Mouse (Mus musculus): ENCODE results near the gene Paqr3.

Gene Paqr3

GRCm38 (mm10) chr5:97084541-97084940 is 26.9 kb downstream of the Paqr3 start:
- no peak for DNase-seq (ENCODE audit: low read depth)

DNA sequence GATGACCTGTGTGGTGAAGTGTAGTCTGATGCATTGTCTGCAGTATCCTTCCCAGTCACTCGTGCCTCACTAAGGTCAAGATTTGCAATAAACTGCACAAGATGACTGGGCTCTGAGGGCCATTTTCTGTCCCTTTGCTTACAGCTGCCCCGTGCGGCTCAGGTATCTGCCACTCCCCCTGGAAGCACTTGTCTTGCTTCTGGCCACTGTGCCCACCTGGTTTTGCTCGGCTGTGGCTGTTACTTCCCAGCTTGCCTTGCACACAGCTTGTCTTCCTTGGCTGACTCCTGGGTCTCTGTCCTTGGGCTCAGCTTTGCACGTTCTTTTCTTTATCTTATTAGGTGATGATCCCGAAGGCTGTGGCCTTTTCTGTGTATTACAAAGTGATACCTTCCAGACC is 27.7 kb downstream of the Paqr3 start:
- no peak for DNase-seq (ENCODE audit: low read depth)

DNA sequence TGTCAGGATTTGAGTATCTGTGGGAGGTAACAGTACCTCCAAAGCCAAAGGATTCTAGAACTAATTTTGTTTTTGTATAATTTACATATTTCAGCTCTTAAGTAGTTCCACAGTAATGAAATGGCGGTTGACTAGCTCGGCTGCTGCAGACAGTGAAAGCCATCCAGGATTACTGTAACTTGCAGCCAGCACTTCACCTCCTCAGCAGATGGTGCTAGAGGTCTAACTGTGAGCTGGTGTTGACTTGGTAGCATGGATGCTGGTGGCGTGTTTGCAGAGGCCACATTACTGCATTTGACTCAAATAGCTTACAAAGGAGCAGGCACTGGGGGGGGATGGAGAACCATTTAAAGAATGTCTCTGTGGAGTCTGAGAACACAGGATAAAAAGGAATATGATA is 29.9 kb downstream of the Paqr3 start:
- DNase-seq (ENCODE audit: low read depth), result no peak

DNA sequence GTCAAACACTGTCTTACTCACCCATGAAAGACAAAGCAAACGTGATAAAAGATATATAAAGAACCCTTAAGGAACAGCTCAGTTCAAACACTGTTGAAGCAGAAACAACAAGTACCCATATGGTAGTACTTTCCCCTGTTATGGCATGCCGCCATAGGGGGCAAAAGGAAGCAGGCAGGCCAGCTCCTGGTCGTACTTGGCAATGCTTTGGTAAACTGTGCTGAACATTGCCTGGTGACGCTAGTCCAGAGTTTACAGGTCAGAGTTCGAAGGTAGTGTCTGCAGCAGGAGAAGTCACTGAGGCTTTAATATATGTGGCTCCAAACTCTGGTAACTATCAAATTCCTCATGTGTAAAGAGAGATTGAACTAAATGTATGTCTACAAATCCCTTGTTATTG is 32.8 kb downstream of the Paqr3 start:
- no peak for DNase-seq (ENCODE audit: low read depth)

DNA sequence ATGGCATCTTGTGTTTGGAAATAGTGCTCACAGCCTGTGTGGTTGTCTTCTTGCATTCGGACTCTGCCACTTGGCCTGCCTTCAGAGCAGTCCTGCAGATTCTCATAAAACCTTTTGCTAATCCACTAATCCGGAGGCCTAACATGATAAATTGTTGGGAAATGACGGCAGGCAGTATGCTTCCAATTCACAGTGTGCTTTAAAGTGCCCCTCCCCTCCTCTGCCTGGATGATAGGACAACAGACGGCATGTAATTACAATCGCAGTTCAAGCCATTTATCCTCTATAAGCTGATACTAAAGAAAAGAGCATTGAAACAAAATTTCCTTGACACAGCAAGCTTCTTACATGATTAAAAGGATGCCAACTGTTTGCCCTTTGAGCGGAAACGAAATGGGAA is 33.7 kb downstream of the Paqr3 start:
- no peak for DNase-seq (ENCODE audit: low read depth)

DNA sequence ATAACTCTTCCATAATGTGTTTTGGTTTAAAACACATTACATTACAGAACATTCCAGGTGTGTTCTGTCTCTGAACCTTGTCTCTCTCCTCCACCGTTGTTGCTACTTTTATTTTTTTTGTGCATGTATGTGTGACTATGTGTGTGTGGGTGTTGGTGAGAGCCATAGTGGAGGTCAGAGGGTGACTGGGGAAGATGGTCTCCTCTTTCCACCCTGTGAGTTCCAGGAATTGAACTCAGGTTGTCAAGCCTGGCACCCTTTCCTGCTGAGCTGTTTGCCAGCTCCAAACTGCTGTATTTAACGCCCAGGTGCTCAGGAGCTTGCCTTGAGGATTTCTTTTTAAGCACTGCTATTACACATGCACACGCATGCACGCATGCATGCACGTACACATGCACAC is 35.2 kb downstream of the Paqr3 start:
- DNase-seq (ENCODE audit: low read depth), result no peak

DNA sequence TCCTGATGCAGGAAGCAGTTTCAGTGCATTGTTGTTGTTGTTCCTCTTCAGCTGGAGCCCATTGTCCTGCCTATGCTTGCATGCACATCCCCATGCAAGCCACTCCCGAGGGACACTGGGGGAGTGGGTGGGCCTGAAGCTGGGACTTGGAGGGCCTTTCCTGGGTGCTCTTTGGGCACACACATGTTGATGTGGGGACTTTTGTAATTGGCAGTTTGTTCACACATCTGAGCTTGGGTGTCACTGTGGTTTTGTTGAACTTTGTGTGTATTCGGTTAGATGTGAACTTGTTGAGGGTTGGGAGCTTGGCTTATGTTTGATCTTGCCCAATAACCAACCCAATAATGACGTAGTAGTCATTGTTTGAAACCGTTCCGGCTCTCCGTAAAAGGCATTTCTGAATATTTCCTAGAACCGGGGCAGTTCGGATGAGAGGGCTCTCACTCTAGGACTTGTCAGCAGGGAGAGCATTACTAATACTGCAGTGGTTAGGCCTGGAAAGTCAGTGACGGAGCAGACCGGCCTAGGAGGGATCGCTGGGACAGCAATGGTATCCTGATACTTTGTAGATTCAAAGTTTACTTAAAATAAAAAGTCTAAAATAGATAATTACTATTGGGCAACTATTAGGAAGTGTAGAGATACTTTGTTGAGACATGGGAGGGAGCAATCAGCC is 35.8 kb downstream of the Paqr3 start:
- DNase-seq (ENCODE audit: low read depth), result no peak

DNA sequence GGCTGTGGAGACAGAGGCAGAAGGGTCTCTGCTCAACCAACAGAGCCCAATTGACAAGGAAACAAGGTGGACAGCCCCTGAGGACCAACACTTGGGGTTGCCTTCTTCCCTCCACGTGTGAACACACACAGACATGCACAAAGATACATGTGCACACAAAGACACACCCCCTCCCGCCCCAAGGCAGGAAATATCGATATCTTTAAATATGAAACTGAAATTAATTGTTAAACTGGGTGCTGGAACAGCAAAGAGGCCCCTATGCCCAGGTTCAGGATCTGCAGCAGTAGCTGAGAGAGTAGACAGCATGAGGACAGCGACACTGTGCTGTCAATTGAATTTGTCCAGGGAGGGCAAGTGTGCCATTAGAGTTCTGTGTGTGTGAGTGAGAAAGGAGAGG is 45.6 kb downstream of the Paqr3 start:
- DNase-seq (ENCODE audit: low read depth), result no peak

DNA sequence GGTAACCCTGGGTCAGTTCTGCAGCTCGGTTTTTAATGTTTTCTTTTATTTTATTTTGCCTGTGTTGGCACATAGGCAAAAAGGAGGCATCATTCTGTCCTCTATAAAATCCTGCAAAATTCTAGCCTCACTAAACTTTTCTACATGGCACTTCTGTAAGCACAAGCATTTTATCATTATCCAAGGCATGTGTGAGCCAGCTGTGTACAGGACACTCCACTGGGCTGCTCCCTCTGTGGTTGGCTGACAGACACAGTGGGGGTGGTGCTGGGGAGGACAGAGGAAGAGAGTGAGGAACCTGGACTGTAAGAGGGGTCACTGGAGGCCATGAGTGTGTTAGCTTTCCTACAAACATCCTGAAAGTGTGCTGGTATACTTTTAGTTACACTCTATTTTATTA is 49.4 kb downstream of the Paqr3 start:
- DNase-seq (ENCODE audit: low read depth), result no peak

DNA sequence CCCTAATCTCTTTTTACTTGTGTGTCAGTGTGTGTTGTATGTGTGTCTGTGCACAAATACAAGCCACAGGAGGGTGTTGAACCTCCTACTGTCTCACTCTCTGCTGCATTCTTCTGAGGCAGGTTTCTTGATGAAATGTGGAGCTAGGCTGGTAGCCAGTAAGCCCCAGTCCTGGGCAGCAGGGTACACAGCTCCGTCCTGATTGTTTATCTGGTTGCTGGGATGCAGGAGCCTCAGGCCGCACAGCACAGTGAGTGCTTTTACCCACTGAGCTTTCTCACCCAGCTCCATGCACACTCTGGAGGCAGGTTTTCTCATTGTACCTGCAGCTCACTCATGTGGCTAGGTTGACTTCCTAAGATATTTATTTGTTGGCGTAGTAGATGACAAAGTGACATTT is 50.5 kb downstream of the Paqr3 start:
- DNase-seq (ENCODE audit: low read depth), result no peak

- no peak for DNase-seq (ENCODE audit: low read depth)
Observed at GRCm38 (mm10) chr5:97056791-97057450, 54.5 kb downstream of the Paqr3 start.

- DNase-seq (ENCODE audit: low read depth), result no peak
Observed at GRCm38 (mm10) chr5:97056359-97056758, 55.0 kb downstream of the Paqr3 start.

GRCm38 (mm10) chr5:97055511-97056068 is 55.8 kb downstream of the Paqr3 start:
- peak; percentile 72 for DNase-seq (ENCODE audit: low read depth)

DNA sequence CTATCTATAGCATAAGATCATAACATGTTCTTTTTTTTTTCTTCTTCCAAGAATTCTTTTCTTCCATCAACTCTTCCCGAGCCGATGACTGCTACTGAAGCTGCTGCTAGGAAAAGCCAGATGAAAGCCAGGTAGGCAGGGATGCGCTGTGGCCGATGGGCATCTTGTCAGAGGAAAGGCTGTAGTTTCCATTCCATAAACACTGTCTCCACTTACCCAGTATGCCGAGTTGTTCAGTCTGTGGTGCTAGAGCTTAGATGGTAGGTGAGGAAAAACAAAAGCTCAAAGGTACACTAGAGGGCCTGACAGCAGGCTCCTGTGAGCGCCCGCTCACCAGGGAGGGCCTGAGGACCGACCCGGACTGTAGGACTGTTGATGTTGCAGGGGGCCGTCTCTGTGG is 56.6 kb downstream of the Paqr3 start:
- no peak for DNase-seq (ENCODE audit: low read depth)

DNA sequence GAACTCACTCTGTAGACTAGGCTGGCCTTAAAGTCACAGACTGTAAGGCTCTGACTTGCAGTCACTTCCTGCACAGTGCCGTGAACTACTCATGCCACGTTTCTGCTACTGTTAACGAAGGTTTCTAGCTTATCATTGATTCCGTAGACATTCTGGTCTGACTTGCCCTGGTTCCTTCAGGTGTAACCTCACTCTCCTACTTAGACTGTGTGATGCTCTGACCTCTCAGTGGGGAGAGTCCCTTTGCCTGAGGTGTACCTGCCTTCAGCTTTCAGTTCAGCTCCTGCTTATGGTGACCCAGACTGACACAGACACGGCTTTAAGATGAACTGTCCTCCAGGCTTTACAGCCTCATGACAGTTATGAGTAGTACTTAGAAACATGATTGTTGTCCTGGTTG is 57.2 kb downstream of the Paqr3 start:
- no peak for DNase-seq (ENCODE audit: low read depth)

- no peak for DNase-seq (ENCODE audit: low read depth)
Observed at GRCm38 (mm10) chr5:97048905-97049304, 62.5 kb downstream of the Paqr3 start.

DNA sequence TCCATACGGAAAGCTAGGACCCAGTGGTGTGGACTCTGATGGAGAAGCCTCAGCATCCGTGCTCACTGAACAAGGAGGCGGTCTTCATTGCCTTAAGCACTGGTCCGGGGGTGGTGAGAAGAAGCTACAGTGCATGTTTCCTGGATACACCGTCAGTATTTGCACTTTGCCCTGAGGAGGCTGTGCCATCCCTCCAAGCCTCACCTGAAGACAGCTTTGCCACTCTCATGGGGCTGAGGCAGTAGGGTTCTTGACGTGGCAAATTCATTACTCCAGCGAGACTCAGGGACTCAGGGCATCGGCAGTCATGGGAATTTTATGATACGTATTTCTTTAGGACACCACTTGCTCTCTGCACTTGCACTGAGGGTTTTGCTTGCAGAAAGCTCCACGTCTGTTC is 64.7 kb downstream of the Paqr3 start:
- DNase-seq (ENCODE audit: low read depth), result no peak

- DNase-seq (ENCODE audit: low read depth), result no peak
Observed at GRCm38 (mm10) chr5:97045260-97045659, 66.1 kb downstream of the Paqr3 start.
